In the genomic region with DNA sequence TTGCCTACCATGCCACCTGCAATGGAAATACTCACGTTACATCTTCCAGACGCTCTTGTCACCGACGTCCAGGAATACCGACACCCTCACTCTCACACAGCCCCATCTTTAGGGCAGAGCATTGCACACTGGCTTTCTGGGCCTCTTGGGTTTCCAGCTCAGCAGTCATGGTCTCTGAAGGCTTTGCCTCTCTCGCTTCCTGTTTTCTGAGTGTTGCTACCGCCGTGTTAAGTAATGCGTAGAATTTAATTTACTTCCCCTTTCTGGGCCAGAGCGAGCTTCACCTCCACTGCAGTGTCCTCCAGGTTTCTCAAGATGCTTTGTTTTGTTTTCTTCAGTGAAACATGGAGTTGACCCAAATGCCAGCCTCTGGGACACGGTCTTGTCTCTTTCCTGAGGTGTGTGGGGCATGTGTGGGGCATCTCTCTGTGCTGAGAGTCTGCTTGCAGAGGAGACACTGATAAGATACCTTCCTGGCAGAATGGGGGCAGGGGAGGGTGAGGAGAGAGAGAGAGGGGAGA, we compare ENCODE assay signal across 10 mouse cellular contexts. TPM values are rescaled to one million over a fixed set of nuclear protein-coding genes. Genes with fewer than 3 reads are reported as not detected.
DNase-seq lines count a peak whose midpoint lies in the region; ATAC-seq and TF ChIP-seq lines count a peak whose summit lies in the region.
"Had no signal": no experiment of that assay in that cellular context is flagged by ENCODE, and none has a peak within 500 bp of the region (broad histone marks: within the 10 kb centered on the region; RNA-seq: fewer than 3 reads in every experiment).

No protein-coding gene starts in this region.

- WGBS in thymus, adult 2 months = 7% methylated on average over 11 of the region's 11 CpGs
- WGBS in midbrain, embryonic 10.5 days = 87% methylated on average over 11 of the region's 11 CpGs
- WGBS in stomach, postnatal 0 days = 68% methylated on average over 11 of the region's 11 CpGs

- peaks cover 0 to 28% of the 10 kb centered on the region in 2 experiments; a peak in 2 of 4 replicates for H3K36me3 ChIP-seq in MEL (ENCODE audit: control insufficient read depth in 1 of 2, insufficient read depth in 2 of 2, low read length in 2 of 2)
- no peaks in the 10 kb centered on the region for H3K36me3 ChIP-seq in megakaryocyte, embryonic 14.5 days (replicated peaks; ENCODE audit: low read length)
- H3K36me3 ChIP-seq in thymus, adult 2 months (ENCODE audit: control insufficient read depth, insufficient read depth, low read length) = no peaks in the 10 kb centered on the region
- H3K36me3 ChIP-seq in midbrain, embryonic 10.5 days = no peaks in the 10 kb centered on the region
- H3K36me3 ChIP-seq in stomach, postnatal 0 days (ENCODE audit: control insufficient read depth, insufficient read depth, low read length) = no peaks in the 10 kb centered on the region

- H3K4me3 ChIP-seq in MEL (ENCODE audit: control insufficient read depth in 1 of 2, insufficient read depth in 1 of 2, low read depth in 2 of 2, low read length in 2 of 2) = peak overlapping the region; percentile 41 to 67
- H3K4me3 ChIP-seq in megakaryocyte, embryonic 14.5 days (replicated peaks) = peak overlapping the region; percentile 77
- peak overlapping the region; percentile 44 for H3K4me3 ChIP-seq in thymus, adult 2 months (ENCODE audit: control insufficient read depth, insufficient read depth, low read length)
- H3K4me3 ChIP-seq in midbrain, embryonic 10.5 days = no peak overlapping the region
- no peak overlapping the region for H3K4me3 ChIP-seq in stomach, postnatal 0 days (ENCODE audit: low read depth, low read length)

- peak overlapping the region; percentile 91 for H3K27ac ChIP-seq in MEL (ENCODE audit: control insufficient read depth, low read depth, low read length)
- H3K27ac ChIP-seq in thymus, adult 2 months (ENCODE audit: control insufficient read depth, insufficient read depth, low read length) = peak overlapping the region; percentile 95
- no peak overlapping the region for H3K27ac ChIP-seq in midbrain, embryonic 10.5 days (replicated peaks)
- H3K27ac ChIP-seq in stomach, postnatal 0 days (replicated peaks) = no peak overlapping the region
- H3K27ac ChIP-seq: macrophage had no signal

- TF ChIP-seq POLR2A in MEL (IDR thresholded peaks at IDR 0.05; ENCODE audit: control insufficient read depth in 1 of 2, insufficient read depth in 1 of 2, low read depth in 1 of 2, low read length in 2 of 2, poor library complexity in 1 of 2) = no peak; a peak in 1 of 4 replicates
- 0 out of 2 replicates have a peak, but pooled peaks have one; percentile 20 for TF ChIP-seq POLR2A in thymus, adult 2 months (IDR thresholded peaks at IDR 0.05; ENCODE audit: control insufficient read depth, extremely low read depth, insufficient read depth, low read length, poor library complexity)

- no peaks in the 10 kb centered on the region for H3K79me2 ChIP-seq in MEL (ENCODE audit: control insufficient read depth, insufficient read depth, low read length, poor library complexity)

- H3K9me3 ChIP-seq in MEL (replicated peaks; ENCODE audit: insufficient read depth, low read length) = no peaks in the 10 kb centered on the region
- no peaks in the 10 kb centered on the region for H3K9me3 ChIP-seq in megakaryocyte, embryonic 14.5 days
- H3K9me3 ChIP-seq in midbrain, embryonic 10.5 days (replicated peaks) = no peaks in the 10 kb centered on the region
- H3K9me3 ChIP-seq in stomach, postnatal 0 days (ENCODE audit: control insufficient read depth, low read length) = no peaks in the 10 kb centered on the region

- peak; percentile 94 for DNase-seq in MEL (ENCODE audit: low read depth, low spot score)
- DNase-seq in thymus, adult 2 months = peak; percentile 56
- no peak for DNase-seq in cerebellum, adult 9-11 months
- DNase-seq in midbrain, embryonic 10.5 days (ENCODE audit: low spot score) = no peak
- no peak for DNase-seq in stomach, postnatal 0 days (ENCODE audit: low spot score)
- DNase-seq: cerebellum, adult 2 months; layer of hippocampus, postnatal 36 days had no signal

- ATAC-seq in hematopoietic stem cell, adult 5-6 weeks (replicated peaks in 1 of 2; ENCODE audit: insufficient read depth in 1 of 2, low FRiP score in 2 of 2, low TSS enrichment in 1 of 2, low read depth in 1 of 2, poor library complexity in 2 of 2, severe bottlenecking in 2 of 2) = peak; percentile 94 to 95
- no peak for ATAC-seq in stomach, postnatal 0 days (ENCODE audit: low FRiP score, low TSS enrichment)

- peak overlapping the region; percentile 57 for H3K9ac ChIP-seq in MEL (ENCODE audit: control insufficient read depth, low read depth, low read length, poor library complexity, severe bottlenecking)
- no peak overlapping the region for H3K9ac ChIP-seq in stomach, postnatal 0 days (ENCODE audit: low read length)

- no peaks in the 10 kb centered on the region for H3K27me3 ChIP-seq in MEL (ENCODE audit: control insufficient read depth in 1 of 2, insufficient read depth in 2 of 2, low read length in 2 of 2)
- peaks cover 4% of the 10 kb centered on the region for H3K27me3 ChIP-seq in megakaryocyte, embryonic 14.5 days (replicated peaks)
- H3K27me3 ChIP-seq in thymus, adult 2 months (ENCODE audit: control insufficient read depth, insufficient read depth, low read length) = no peaks in the 10 kb centered on the region
- H3K27me3 ChIP-seq in midbrain, embryonic 10.5 days (ENCODE audit: low read depth, poor library complexity, severe bottlenecking) = no peaks in the 10 kb centered on the region
- no peaks in the 10 kb centered on the region for H3K27me3 ChIP-seq in stomach, postnatal 0 days (ENCODE audit: control insufficient read depth, insufficient read depth, low read length)

- TF ChIP-seq RAD21 in MEL (IDR thresholded peaks at IDR 0.05; ENCODE audit: low read depth, low read length) = no peak

- no peak; a peak in 1 of 4 replicates for TF ChIP-seq EP300 in MEL (IDR thresholded peaks at IDR 0.05; ENCODE audit: low read depth in 1 of 2, low read length in 2 of 2)
- no peak for TF ChIP-seq EP300 in stomach, postnatal 0 days (optimal IDR thresholded peaks at IDR 0.05)

- H3K4me1 ChIP-seq in MEL (ENCODE audit: control insufficient read depth in 1 of 2, insufficient read depth in 2 of 2, low read length in 2 of 2) = peaks cover 17 to 33% of the 10 kb centered on the region in 2 experiments
- peaks cover 13% of the 10 kb centered on the region for H3K4me1 ChIP-seq in megakaryocyte, embryonic 14.5 days
- H3K4me1 ChIP-seq in thymus, adult 2 months (replicated peaks; ENCODE audit: control insufficient read depth, insufficient read depth, low read length) = peaks cover 19% of the 10 kb centered on the region
- H3K4me1 ChIP-seq in midbrain, embryonic 10.5 days = no peaks in the 10 kb centered on the region
- H3K4me1 ChIP-seq in stomach, postnatal 0 days (replicated peaks; ENCODE audit: control insufficient read depth, insufficient read depth) = no peaks in the 10 kb centered on the region

- no peak for TF ChIP-seq CTCF in MEL (IDR thresholded peaks at IDR 0.05 in 2 of 3, conservative IDR thresholded peaks at IDR 0.05 in 1 of 3; ENCODE audit: control insufficient read depth in 1 of 3, insufficient read depth in 1 of 3, low read depth in 2 of 3, low read length in 3 of 3, poor library complexity in 1 of 3, severe bottlenecking in 1 of 3)
- TF ChIP-seq CTCF in thymus, adult 2 months (IDR thresholded peaks at IDR 0.05; ENCODE audit: borderline replicate concordance, control insufficient read depth, extremely low read depth, insufficient read depth, low read length, poor library complexity) = no peak
- TF ChIP-seq CTCF in stomach, postnatal 0 days (IDR thresholded peaks at IDR 0.05; ENCODE audit: low read depth) = no peak

- H3K4me2 ChIP-seq in stomach, postnatal 0 days (replicated peaks; ENCODE audit: low read depth) = no peak overlapping the region

TF ChIP-seq in MEL, 35 proteins besides CTCF, POLR2A, EP300 and RAD21:
- TF ChIP-seq MAX (IDR thresholded peaks at IDR 0.05; ENCODE audit: low read length) = no peak
- 0 out of 2 replicates have a peak, but pooled peaks have one; percentile 1 for TF ChIP-seq BHLHE40 (IDR thresholded peaks at IDR 0.05; ENCODE audit: borderline replicate concordance, low read depth, low read length)
- peak; percentile 72; the same call in 1 of the 2 replicates for TF ChIP-seq MAZ (IDR thresholded peaks at IDR 0.05; ENCODE audit: low read depth, low read length)
- TF ChIP-seq MYB (IDR thresholded peaks at IDR 0.05; ENCODE audit: low read depth, low read length) = 0 out of 2 replicates have a peak, but pooled peaks have one; percentile 0
- TF ChIP-seq ZNF384 (IDR thresholded peaks at IDR 0.05; ENCODE audit: low read depth, low read length) = no peak
- TF ChIP-seq USF2 (IDR thresholded peaks at IDR 0.05; ENCODE audit: borderline replicate concordance in 1 of 2, insufficient read depth in 1 of 2, low read depth in 1 of 2, low read length in 2 of 2) = no peak
- no peak for TF ChIP-seq POLR2AphosphoS2 (IDR thresholded peaks at IDR 0.05; ENCODE audit: low read length)
- peak; percentile 49; the same call in 1 of the 2 replicates for TF ChIP-seq MXI1 (IDR thresholded peaks at IDR 0.05; ENCODE audit: low read depth, low read length)
- TF ChIP-seq SIN3A (IDR thresholded peaks at IDR 0.05; ENCODE audit: low read length) = peak; percentile 68
- peak; percentile 64; the same call in 1 of the 2 replicates for TF ChIP-seq ELF1 (IDR thresholded peaks at IDR 0.05; ENCODE audit: low read depth, low read length)
- TF ChIP-seq MYC (IDR thresholded peaks at IDR 0.05; ENCODE audit: low read depth, low read length) = no peak
- TF ChIP-seq HCFC1 (IDR thresholded peaks at IDR 0.05; ENCODE audit: low read depth, low read length) = peak; percentile 39

RNA-seq across cellular contexts. Expression of gene Zfp831, which starts 29.4 kb away (rescaled TPM):
- 1.4 and 2.3 TPM in 2 replicates for total RNA-seq in MEL (2012; rRNA removed)
- 1 to 10 TPM in 1 of 2 experiments, not detected in 1; 4.1 TPM for polyA plus RNA-seq in MEL (2012; ENCODE audit: insufficient read depth in 1 of 2, insufficient read length in 2 of 2, low read depth in 1 of 2, low replicate concordance in 2 of 2, missing spikeins in 1 of 2)
- total RNA-seq in hematopoietic stem cell, adult 5-6 weeks (2017) = 12.4 and 15.1 TPM in 2 replicates
- polyA plus RNA-seq in megakaryocyte, embryonic 14.5 days (2012; ENCODE audit: insufficient read depth, low replicate concordance) = 0.08 TPM in 1 of 2 replicates, not detected in the other
- polyA plus RNA-seq in thymus, adult 2 months (2012; rRNA removed) = 3.1 TPM in 2 replicates
- not detected in 2 replicates for polyA plus RNA-seq in midbrain, embryonic 10.5 days (2016; fragmentation: Nextera tagmentation; extraction: Ambion mirVana)
- polyA plus RNA-seq in stomach, postnatal 0 days (2015; fragmentation: Nextera tagmentation; extraction: Ambion mirVana) = 0.01 TPM in 1 of 2 replicates, not detected in the other

Comparison
In these comparisons a context has a peak if more than half of its experiments do, and no peak if none do; other contexts are left out.
1. DNase-seq: peak in MEL (single experiment) and thymus, adult 2 months (single experiment); none in cerebellum, adult 9-11 months (single experiment), midbrain, embryonic 10.5 days (single experiment) and stomach, postnatal 0 days (single experiment).
2. H3K27ac ChIP-seq: peak in MEL (single experiment) and thymus, adult 2 months (single experiment); none in midbrain, embryonic 10.5 days (single experiment) and stomach, postnatal 0 days (single experiment).
3. H3K4me3 ChIP-seq: peak in MEL (2 of 2), megakaryocyte, embryonic 14.5 days (single experiment) and thymus, adult 2 months (single experiment); none in midbrain, embryonic 10.5 days (single experiment) and stomach, postnatal 0 days (single experiment).